Mouse (Mus musculus): Measurements from ENCODE around the gene Tmem26. TPM values are rescaled to one million over a fixed set of nuclear protein-coding genes. Genes with fewer than 3 reads are reported as not detected.

Tmem26 gene
- polyA plus RNA-seq (2014; fragmentation: Illumina TruSeq; extraction: RNeasy Lipid Tissue Mini Kit (QIAGEN cat#74804); ENCODE audit: low read depth, low replicate concordance), result 14.9 TPM

DNA sequence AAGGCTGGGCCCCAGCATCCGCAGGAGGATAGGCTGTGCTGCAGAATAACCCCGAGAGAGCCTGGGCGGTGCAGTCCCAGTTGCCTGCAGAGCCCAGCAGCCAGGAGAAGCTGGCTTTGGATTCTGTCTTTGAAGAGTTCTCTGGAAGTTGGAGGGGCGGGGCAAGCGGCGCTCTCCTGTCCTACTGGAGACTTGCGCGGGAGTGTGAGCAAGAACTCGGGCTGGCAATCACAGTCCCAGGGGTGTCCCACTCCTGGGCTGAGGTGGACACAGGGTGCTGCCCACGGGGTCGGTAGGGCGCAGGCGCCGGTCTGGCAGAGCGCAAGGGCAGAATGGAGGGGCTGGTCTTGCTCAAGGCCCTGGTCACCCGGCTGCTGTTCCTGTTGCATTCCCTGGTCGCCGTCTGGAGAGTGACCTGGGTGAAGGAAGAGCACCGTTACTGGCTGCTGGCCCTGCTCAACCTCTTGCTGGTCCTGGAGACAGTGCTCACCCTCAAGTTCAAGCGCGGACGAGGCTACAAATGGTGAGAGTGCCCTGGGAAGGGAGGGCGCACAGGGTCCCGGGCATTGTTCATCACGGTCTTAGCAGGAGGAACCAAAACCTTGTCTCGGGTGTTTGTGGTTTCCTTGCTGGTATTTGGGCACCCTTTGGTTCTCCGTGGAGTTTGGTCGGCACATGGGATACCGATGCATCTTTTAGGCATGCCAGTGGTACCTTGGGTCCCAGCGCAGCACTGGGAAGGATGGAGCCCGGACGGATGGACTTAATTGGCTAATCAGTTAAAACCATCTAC lies at the start of gene Tmem26:
Tmem26 (plus strand) TSS at position 79 of the 793 bp plus-strand sequence.

Other genes with a start within 250 kb of the Tmem26 start
- gene Cabcoco1, start 181.8 kb upstream of the Tmem26 start, polyA plus RNA-seq (2014; fragmentation: Illumina TruSeq; extraction: RNeasy Lipid Tissue Mini Kit (QIAGEN cat#74804); ENCODE audit: low read depth, low replicate concordance), result 6.1 TPM